Mouse (Mus musculus): ENCODE results near the gene Chd2.

Chd2 gene

DNA sequence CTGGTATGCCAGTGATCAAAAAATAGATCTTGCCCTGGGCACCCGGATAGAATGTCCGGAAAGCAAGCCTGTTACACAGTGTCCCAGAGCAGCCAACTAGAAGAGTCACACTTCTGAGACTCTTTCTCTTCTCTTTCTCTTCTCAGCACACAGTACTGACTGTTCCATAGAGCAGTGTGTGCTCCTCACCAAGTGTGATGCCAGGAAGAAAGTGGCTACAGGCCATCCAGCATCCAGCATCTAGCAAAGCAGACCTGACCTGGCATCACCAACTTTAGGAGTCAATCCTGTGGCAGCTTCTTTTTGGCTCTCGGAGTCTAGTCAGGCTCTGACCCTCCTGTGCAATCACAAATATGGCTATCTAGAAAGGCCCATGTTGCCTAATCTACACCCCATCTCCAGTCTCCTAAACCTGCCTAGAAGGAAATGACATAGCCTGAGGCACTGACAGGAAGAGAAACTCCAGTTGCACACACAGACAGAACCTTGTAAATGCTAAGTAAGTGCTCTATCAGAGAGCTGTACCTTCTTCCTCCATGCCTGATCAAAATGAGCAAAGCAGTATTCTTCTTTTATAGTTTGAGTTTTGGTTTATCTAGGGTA lies 27.3 kb upstream of the Chd2 start:
- in situ Hi-C loops (cut with MboI, MseI) = loop anchor here in 1 of 2 experiments (5.0 kb wide), 1 partner anchor 58 kb away; no protein-coding TSS in a partner anchor

DNA sequence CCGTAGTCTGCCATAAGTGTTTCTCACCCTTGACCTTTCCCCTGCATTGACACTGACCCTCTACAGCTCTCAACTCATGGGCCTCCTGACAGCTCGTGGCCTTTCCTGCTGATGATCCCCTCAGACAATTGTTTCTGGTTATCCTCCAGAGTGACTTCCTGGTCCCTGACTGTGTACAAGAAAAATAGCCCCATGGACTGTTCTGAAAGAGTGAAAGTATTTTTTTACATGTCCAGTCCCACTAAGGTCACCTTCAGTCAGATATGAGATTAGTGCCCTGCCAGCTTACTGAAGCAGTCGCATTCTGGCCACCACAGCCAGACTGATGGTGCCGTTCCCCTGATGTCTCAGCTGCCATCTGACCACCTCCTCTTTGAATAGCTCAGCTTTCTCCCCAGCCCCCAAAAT lies 26.1 kb upstream of the Chd2 start:
- in situ Hi-C loops (cut with MboI, MseI) = loop anchor here in 1 of 2 experiments (5.0 kb wide), 1 partner anchor 60 kb away; no protein-coding TSS in a partner anchor

DNA sequence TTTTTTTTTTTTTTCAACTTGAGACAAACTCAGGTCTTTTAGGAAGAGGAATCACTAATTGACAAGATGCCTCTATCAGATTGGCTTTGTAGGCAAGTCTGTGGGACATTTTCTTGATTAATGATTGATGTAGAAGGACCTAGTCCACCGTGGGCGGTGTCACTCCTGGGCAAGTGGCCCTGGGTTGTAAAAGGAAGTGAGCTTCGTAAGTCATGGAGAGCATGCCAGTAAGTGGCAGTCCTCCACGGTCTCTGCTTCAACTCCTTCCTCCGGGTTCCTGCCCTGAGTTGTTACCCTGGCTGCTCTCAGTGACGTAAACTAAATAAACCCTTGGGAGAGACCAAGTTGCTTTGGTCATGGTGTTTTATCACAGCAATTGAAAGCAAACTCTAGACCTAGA lies 22.5 kb upstream of the Chd2 start:
- in situ Hi-C loops (cut with MboI, MseI) = no loop called here

DNA sequence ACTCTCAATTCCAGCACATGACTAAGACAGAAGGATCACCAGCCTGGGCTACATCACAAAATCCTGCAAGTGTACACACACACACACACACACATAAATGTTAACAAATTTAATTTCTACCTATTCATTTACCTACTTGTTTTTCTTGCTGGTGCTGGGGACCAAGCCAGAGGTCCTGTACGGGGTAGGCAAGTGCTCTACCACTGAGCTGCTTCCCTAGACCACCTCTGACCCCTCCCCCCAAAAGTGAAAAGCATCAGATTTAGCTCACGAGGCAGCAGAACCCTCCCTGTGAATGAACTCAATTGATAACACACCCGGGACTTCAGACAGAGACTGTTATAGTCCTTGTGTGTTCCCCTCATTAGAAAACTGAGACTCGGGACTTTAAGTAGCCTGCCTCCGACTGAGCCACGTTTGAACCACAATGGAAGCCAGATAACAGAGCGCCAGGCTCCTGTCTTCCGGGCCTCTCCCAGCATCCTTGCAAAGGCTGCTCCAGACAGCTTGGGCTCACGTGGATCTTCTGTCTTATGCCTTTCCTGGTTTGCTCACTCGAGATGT lies 19.9 kb upstream of the Chd2 start:
- in situ Hi-C loops (cut with MboI, MseI) = no loop called here

DNA sequence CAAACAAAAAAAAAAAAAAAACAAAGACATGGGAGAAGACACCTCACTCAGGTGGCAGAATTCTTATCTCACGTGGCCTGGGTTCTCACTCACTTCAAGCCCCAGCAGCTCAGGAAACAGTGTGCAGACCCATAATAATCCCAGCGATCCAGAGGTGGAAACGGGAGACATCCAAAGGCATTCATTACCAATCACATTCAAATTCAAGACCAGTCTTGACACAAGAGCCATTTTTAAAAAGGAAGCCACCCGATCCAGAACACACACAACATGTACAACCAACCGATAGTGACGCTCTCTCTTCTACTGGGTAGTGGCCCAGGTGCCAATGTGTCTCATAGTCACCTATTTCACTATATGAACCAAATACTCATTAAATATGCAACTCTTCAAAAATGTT lies 19.2 kb upstream of the Chd2 start:
- in situ Hi-C loops (cut with MboI, MseI) = no loop called here

DNA sequence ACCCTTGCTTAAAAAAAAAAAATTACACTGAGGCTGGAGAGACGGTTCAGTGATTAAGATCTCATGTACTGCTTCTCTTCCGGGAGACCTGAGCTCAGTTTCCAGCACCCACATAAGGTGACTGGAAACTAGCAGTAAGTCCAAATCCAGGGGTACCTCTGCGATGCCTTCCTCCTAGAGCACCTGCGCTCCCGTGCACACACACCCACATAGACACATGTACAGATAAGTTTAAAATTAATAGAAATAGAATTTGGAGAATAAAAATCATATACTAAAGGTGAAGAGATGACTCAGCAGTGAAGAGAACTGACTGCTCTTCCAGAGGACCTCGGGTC lies 18.2 kb upstream of the Chd2 start:
- in situ Hi-C loops (cut with MboI, MseI) = no loop called here

DNA sequence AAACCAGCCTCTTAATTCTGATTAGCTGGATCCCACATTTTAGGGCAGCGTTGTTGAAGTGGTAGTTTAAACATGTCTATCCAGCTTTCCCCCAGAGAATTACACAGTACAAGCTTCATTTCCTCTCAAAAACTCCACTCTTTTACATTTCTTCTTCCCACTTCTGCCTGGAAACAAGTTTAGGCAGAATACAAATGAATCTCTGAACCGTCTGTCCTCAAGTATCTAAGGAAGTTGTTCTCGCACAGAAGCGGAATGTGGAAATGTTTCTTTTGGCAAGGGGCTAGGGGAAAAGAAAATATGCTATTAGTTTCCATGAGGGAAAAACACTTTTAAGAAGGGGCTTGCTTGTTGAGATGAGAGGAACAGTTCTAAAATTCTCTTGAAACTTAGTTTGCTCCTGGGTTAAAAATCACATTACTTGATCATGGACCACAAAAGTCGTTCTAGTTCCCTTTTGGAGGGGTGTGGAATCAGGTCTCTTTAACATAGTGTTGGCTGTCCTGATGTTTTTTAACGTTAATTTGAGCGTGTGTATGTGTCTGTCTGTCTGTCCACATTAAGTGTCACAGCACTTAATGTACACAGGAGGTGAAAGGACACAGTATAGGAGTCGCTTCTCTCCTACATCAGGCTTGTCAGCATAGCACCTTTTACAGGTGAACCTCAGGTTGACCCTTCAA lies 17.7 kb upstream of the Chd2 start:
- in situ Hi-C loops (cut with MboI, MseI) = no loop called here

DNA sequence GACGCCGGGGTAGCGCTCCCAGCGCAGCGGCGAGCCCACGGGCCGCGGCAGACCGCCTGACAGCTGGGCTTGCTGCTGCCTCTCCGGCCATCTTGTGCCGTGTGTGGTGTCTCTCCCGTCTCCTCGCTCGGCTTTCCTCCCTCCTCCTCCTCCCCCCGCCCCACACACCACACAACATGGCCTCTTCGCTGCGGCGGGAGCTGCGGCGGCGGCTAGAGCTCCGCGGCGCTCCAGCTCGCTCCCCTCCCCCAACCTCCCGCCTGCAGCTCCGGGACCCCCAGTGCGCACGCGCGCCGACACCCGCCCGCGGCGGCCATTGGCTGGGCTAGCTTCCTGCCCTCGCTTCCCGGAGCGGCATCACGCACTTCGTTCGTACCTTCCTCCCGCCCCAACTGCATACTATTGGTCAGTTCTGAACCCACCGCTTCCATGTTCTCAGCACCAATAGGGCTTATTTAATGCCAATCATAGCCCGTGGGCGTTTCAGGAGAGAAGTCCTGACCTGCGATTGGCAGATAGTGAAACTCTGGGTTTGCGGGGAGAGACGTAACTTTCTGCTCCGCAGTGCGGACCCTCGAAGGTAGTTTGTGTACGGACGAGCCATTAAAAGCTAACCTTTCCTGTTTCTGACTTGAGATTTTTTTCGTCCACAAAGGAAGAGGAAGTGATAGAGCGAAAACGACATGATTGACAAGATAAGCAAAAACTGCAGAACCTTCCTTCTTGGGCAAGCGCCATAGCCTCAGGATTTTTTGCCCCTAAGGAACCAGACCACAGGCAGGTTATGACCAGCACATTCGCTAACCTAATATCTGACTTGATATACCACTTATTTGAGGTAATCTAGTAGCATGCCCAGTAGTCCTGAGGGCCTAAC lies 16.9 kb upstream of the Chd2 start:
- in situ Hi-C loops (cut with MboI, MseI) = no loop called here

DNA sequence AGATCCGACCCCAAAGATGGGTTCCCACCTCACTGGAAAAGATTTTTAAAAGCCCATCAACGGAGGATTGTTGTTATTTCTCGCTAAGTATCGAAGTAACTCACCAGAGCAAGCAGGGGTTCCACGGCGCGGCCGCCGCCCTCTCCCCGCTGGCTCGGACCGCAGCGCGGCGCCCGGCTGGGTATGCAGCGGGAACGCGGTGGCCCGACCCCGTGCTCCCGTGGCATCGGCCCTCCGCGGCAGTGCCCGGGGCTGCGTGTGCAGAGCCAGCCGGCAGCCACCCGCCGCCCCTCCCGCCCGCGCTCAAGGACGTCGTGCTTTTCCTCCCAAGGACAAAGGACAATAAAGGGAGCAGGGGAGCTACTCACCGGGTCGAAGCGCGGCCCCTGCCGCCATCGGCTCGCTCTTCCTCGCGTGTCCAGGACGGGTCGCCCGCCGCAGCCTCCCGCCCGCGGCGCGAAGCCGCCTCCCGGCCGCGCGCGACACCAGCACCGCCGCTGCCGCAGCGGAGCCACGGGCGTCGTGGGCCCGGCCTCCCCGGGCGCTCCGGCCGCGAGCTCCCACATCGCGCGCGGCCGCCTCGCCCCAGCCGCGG lies 16.1 kb upstream of the Chd2 start:
- in situ Hi-C loops (cut with MboI, MseI) = no loop called here

DNA sequence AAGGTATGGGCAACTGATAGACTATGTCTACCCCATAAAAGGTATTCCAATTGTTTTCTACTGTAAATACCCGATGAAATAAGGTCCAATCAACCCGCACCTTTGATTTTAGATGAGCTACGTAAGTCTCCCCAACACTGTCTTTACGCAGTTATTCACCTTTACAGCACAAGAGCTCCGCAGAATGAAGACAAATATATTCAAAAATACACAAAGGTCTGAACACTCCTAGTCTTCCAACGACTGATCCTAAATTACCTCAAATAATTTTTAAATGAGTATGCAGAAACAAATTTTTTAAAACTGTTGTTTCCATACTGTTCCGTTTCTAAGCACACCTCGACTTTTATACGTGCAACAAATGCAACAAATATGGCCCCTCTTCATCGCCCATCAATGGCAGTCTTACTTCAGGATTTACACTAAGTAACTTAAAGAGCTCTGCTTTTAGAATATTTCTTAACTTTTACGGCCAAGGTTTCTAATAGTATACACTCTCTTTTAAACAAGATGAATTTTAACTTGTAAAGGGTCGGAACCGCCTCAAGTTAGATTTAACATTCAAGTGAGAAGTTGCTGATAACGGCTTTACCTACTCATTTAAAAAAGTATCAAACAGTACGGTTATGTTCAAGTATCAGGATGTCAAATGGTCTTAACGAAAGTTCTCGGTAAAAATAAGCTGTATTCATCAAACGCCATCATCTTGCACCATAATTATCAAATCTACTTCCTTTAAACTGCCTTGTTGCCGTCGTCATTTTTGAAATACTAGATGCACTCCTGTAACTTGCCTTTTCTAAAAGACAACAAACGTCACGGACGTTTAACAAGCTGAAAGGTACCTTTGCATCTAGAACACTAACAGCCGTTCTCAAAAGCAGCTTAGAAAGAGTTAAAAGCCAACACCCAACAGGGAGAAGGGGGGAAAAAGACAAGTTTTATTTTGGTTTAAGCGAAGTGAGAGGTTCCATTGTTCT lies 15.3 kb upstream of the Chd2 start:
- in situ Hi-C loops (cut with MboI, MseI) = no loop called here

DNA sequence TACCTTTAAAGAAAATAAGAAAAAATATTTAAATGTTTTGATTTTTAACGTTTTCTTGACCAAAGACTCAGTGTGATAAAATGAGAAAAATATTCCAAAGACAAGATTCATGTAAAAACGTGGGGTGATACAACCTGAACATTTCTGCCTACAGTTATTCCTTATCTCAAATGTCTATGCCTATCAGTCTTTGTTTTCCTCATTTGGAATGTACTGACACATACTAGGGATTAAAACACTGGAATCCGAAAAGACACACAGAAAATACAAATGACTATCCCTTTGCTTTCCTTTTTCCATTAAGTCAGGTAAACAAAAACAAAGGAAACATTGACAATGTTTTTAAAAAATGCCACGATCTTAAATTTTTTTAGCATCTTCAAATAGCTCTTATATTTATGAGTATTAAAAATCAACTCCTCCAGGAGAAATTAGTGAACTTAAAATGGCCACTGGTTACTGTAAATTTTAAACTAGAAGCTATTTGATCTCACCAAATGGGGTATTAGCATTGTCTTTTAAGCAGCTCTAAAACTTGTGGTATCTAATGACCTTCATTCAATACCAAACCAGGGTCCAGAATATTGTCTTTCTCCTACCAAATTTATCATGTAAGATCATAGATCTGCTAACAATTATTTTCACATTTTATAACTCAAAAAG lies 14.4 kb upstream of the Chd2 start:
- in situ Hi-C loops (cut with MboI, MseI) = no loop called here

DNA sequence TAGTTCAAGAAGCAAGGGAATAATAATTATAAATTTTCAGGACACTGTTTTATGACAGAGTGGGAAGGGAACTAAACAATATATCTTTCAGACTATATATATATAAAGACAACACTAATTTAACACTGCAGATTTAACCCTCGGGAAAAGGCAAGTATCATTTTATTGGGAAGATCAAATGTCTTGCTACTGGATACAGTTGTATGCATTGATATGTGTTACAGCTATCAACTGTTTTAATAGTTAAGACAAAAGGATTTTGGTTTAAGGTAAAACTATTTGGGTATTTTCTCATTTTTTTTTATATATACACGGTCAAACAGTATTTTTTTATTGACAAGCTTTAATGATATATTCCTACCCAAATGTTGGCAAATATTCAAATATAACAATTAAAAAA lies 13.2 kb upstream of the Chd2 start:
- in situ Hi-C loops (cut with MboI, MseI) = no loop called here

DNA sequence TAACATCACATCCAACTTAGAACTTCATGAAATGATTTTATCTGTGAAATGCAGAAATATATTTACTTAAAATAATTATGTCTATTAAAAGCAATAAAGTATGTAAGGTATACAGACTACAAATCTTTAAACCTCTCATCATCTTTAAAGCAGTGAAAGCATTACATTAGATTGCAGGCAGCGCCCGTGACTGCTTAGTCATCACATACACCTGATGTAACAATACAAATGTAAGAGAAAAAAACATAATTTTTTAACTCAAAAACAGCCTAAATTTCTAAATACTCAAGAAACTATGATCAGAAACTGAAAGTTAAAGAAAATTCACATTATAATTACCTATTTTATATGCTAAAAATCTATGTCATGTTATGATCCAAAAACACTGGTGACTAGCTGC lies 11.5 kb upstream of the Chd2 start:
- in situ Hi-C loops (cut with MboI, MseI) = no loop called here

DNA sequence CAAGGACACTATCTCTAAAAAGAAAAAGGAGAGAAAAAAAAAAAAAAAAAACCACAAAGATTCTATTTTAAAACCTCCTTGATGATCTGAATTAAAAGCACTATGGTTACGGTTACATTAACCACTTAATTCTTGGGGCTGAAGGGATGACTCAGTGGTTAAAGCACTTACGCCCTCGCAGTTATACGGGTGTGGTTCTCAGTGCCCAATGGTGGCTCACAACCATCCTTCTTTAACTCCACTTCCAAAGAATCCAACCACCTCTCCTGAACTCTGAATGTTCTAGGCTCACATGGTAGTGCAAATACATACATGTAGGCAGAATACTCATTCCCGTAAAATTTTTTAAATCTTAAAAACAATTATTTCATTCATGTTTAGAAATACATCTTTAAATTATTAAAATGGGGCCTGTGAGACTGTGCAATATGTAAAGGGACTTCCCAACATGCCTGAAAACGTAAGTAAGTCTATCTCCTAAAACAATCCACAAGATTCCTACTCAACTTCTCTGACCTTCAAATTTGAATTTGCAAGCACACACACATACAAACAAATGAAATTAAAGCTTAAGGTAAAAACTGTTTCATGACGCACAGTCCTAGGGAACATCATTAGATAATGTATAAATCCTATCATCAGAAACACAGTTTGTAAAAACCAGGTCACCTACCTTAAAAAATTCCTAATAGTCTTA lies 10.6 kb upstream of the Chd2 start:
- in situ Hi-C loops (cut with MboI, MseI) = no loop called here

DNA sequence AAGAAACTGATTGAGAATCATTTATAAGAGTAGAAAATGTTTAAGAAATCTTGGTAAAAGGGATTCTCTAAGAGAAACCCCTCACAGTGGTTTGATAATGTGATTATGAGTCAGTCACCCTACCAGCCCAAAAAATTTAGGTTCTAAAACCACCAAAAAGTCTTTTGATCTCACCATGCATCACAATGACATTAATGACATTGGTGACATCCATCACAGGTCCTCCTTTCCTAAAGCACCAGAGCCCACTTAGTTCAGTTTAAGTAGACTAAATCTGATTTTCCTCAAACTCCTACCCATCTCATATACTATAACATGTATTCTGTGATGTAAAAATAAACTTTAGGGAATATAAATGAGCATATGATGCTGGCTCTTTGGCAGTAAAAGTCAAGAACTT lies 9.7 kb upstream of the Chd2 start:
- in situ Hi-C loops (cut with MboI, MseI) = no loop called here

DNA sequence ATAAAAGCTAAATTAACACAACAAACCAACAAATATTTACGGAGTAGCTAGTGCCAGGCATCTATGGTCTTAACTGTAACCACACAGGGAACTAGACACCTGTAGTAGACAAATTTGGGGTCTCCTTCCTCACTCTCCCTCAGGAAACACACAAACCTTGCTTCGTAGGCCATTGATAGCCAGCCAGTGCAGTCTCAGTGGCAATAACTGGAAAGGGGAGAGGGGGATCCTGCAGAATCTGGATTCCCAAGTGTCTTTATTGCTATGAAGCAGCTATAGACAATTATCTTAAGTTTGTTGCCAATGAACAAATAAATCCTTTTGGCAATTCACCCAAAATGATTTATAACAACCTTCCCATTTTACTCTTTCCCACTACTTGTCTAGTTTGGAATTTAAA lies 6.4 kb upstream of the Chd2 start:
- in situ Hi-C loops (cut with MboI, MseI) = no loop called here

DNA sequence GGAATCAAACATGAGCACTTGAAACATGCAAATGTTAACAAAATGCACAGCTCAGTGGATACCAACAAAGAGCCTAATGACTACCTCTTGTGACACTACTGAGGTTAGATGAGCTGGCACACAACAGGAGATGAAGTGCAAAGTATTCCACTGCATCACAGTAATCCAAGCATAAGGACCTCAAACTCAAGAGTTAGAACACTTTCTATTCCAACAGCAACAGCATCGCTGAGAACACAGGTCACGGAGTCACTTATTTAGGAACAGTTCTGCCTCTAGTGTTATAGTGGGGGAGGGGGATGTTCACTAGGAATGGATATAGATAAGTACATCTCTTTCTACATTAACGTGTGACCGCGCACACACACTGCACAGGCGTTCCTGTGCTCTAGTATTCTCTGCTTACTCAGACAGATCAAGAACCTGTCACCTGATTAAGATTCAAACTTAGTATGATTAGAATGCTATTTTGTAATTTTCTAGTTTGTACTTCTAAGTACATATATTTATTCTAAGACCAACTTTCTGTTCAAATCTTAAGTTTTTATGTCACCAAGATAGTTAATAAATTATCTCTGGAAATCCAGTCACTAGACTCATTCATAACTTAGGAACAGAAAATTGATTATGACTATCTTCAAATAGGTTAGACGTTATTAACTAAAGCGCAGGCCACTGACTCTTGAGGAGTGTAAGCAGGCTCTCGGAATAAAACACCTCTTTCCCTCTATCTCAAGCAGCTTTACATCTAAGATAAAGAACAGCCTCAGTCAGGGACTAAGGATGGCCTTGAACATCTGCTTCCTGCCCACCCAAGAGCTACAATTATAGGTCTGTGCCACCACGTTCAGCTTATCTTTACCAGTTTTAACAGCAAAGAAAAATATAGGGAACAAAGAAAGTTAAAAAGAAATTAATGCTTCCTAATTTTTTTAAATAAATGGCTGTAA lies 5.2 kb upstream of the Chd2 start:
- in situ Hi-C loops (cut with MboI, MseI) = no loop called here

DNA sequence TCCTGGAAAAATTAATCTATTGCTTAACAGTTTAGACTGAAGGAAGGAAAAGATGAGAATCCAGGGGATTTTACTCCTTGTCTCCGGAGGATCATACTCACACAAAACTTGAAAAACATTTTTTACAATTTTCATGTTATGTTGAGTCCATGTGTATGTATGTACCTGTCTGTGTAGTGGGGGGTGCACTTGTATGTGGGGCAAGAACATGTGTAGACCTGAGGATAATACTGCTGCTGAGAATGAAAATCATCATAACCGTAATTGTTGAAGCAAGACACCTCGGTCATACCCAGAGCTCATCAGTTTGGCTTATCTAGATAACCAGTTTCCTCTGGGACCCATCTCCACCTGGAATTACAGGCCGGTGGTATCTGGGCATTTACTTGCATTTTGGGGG lies 3.4 kb upstream of the Chd2 start:
- in situ Hi-C loops (cut with MboI, MseI) = no loop called here

Data from T-helper 17 cell (primary cell).